Mouse (Mus musculus) adrenal gland (tissue): ENCODE measurements at regions not wholly inside any gene's neighbourhood (a gene's known extent, or its start where the extent isn't known, plus 50 kb on each side); places are given as distances from the start of the nearest gene placed in this dataset.

Source experiments
- intact Hi-C: fragments of 180-260 bp; cut with DNase I; formaldehyde crosslinking; loops from one replicate; pipeline ENCODE4 v1.15.1; 2025

- intact Hi-C loops, result no loop called here
Observed at GRCm38 (mm10) chr8:128109036-128109435, 249.4 kb upstream of the Nrp1 start.

GRCm38 (mm10) chr8:128111132-128111531, 247.3 kb upstream of the Nrp1 start:
- intact Hi-C loops, result no loop called here

- intact Hi-C loops, result no loop called here
Observed at GRCm38 (mm10) chr8:128113116-128113515, 245.3 kb upstream of the Nrp1 start.

- intact Hi-C loops, result no loop called here
Observed at GRCm38 (mm10) chr8:128141290-128141966, 217.0 kb upstream of the Nrp1 start.

GRCm38 (mm10) chr8:128148351-128148942, 210.0 kb upstream of the Nrp1 start:
- intact Hi-C loops, result no loop called here

GRCm38 (mm10) chr8:128155604-128156003, 202.8 kb upstream of the Nrp1 start:
- intact Hi-C loops, result no loop called here

- intact Hi-C loops, result no loop called here
Observed at GRCm38 (mm10) chr8:128156221-128156620, 202.2 kb upstream of the Nrp1 start.

- intact Hi-C loops, result no loop called here
Observed at GRCm38 (mm10) chr8:128162857-128163256, 195.5 kb upstream of the Nrp1 start.

- intact Hi-C loops, result no loop called here
Observed at GRCm38 (mm10) chr8:128164976-128165375, 193.4 kb upstream of the Nrp1 start.

GRCm38 (mm10) chr8:128165591-128165990, 192.8 kb upstream of the Nrp1 start:
- intact Hi-C loops, result no loop called here

- intact Hi-C loops, result no loop called here
Observed at GRCm38 (mm10) chr8:128166097-128166496, 192.3 kb upstream of the Nrp1 start.

- intact Hi-C loops, result no loop called here
Observed at GRCm38 (mm10) chr8:128168819-128169218, 189.6 kb upstream of the Nrp1 start.

- intact Hi-C loops, result no loop called here
Observed at GRCm38 (mm10) chr8:128171116-128171515, 187.3 kb upstream of the Nrp1 start.

- intact Hi-C loops, result no loop called here
Observed at GRCm38 (mm10) chr8:128180214-128180613, 178.2 kb upstream of the Nrp1 start.

- intact Hi-C loops, result no loop called here
Observed at GRCm38 (mm10) chr8:128183081-128183480, 175.3 kb upstream of the Nrp1 start.

- intact Hi-C loops, result no loop called here
Observed at GRCm38 (mm10) chr8:128188321-128188720, 170.1 kb upstream of the Nrp1 start.

- intact Hi-C loops, result no loop called here
Observed at GRCm38 (mm10) chr8:128193293-128193887, 165.0 kb upstream of the Nrp1 start.

GRCm38 (mm10) chr8:128200815-128201214, 157.6 kb upstream of the Nrp1 start:
- intact Hi-C loops, result no loop called here

GRCm38 (mm10) chr8:128201635-128202034, 156.8 kb upstream of the Nrp1 start:
- intact Hi-C loops, result no loop called here

GRCm38 (mm10) chr8:128202158-128202886, 156.1 kb upstream of the Nrp1 start:
- intact Hi-C loops, result no loop called here

- intact Hi-C loops, result no loop called here
Observed at GRCm38 (mm10) chr8:128204803-128205202, 153.6 kb upstream of the Nrp1 start.

- intact Hi-C loops, result no loop called here
Observed at GRCm38 (mm10) chr8:128207138-128207537, 151.3 kb upstream of the Nrp1 start.
